Mouse (Mus musculus) cerebellum, postnatal 25 days (tissue): ENCODE results near the gene Mcf2l.

Experiments used
- DNase-seq, 2 experiments: peaks; one replicate each; pipeline ENCODE4 v3.0.0; 2021; ENCODE audit warnings: mixed read lengths in 2 of 2

Gene Mcf2l

GRCm38 (mm10) chr8:12996831-12997275 lies 123.2 kb downstream of the Mcf2l start:
- no peak for DNase-seq

DNA sequence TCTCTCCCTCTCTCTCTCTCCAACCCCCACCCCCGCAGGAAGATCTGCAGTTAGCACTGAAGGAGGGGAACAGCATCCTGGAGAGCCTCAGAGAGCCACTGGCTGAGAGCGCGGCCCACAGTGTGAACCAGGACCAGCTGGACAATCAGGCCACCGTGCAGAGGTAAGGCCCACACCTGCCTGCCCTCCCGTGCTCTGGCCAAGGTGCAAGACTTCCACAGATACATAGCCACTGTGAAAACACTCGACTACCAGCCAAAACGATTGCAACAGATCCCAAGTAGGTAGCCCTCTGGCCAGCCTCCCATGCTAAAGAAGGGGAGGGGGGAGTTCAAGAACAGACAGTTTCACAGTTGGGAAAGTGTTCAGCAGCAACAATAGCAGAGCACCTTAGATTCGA lies 124.7 kb downstream of the Mcf2l start:
- DNase-seq, result no peak

DNA sequence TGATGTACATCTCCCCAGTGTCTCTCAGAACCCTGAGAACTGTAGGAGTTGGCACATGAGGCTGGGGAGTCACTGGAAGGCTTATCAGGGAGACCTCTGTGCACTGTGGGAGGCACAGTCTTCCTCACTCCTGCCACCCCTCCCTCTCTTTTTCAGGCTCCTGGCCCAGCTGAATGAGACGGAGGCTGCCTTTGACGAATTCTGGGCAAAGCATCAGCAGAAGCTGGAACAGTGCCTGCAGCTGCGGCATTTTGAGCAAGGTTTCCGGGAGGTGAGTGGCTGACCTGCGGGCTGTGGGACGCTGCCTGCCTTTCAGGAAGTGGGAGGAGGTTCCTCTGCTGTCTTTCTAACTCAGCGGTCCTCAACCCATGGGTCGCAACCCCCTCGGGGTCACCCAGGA lies 126.2 kb downstream of the Mcf2l start:
- no peak for DNase-seq

GRCm38 (mm10) chr8:13007458-13007857 lies 133.9 kb downstream of the Mcf2l start:
- DNase-seq, result no peak

DNA sequence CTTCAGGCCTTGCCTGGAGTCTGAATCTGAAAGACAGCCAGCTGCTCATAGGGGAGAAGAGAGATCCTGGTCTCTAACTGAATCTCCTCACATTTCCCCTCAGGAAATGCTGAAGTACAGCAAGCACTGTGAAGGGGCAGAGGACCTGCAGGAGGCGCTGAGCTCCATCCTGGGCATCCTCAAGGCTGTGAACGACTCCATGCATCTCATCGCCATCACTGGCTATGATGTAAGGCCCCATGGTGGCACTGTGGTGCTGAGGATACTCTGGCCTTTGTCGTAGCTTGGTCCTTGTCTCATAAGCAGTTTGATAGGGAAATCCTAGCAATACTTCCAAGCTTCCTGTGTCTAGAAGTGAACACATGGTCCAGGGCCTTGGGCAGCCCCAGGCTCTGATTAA lies 136.7 kb downstream of the Mcf2l start:
- no peak for DNase-seq

- DNase-seq, result no peak
Measured at GRCm38 (mm10) chr8:13019560-13019959, 146.0 kb downstream of the Mcf2l start.

- DNase-seq, result peak in 1 of 2 experiments; percentile 6
Measured at GRCm38 (mm10) chr8:13021830-13022229, 148.2 kb downstream of the Mcf2l start.

GRCm38 (mm10) chr8:13025487-13026224 lies 152.1 kb downstream of the Mcf2l start, which contains the start of gene F7:
Gene F7 (plus strand): TSS chr8:13026034.
- no peak for DNase-seq

- DNase-seq, result no peak
Measured at GRCm38 (mm10) chr8:13027615-13028014, 154.0 kb downstream of the Mcf2l start.

DNA sequence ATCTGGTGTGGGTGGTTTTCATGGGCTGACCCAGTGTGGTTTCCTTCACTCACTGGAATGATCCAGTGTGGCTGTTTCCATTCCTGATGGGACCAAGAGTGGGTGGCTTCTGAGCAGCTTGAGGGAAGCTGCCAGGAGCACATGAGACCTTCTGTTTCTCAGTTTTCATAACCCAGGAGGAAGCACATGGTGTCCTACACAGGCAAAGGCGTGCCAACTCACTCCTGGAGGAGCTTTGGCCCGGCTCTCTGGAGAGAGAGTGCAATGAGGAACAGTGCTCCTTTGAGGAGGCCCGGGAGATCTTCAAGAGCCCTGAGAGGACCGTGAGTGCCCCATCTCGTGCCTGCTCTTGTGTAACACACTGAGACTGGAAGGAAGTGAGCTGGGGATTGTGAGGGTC lies 154.9 kb downstream of the Mcf2l start:
- DNase-seq, result peak; percentile 34 to 50

DNA sequence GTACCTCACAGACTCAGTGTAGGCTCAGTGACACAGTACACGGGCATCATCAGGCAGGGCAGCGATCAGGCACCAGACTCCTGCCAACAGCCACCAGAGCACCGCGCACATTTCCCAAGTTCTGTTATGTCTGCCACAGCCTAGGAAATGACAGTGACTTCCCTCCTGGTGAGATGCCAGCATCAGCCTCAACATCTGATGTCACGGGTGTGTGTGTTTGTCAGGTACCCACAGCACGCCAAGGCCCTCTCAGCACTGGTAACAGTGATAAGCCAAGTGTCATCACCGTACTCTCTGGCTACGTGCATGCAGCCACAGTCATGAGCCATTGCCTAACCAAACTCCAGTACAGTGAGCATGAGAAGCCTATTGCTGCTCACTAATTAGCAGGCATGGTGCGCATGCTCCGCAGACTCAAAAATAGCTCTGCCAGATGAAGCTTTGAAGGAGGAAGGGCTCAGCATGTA lies 162.8 kb downstream of the Mcf2l start:
- DNase-seq, result no peak

GRCm38 (mm10) chr8:13037015-13037414 lies 163.4 kb downstream of the Mcf2l start, which contains the start of gene F10:
Gene F10 (plus strand): TSS chr8:13037308.
- no peak for DNase-seq

DNA sequence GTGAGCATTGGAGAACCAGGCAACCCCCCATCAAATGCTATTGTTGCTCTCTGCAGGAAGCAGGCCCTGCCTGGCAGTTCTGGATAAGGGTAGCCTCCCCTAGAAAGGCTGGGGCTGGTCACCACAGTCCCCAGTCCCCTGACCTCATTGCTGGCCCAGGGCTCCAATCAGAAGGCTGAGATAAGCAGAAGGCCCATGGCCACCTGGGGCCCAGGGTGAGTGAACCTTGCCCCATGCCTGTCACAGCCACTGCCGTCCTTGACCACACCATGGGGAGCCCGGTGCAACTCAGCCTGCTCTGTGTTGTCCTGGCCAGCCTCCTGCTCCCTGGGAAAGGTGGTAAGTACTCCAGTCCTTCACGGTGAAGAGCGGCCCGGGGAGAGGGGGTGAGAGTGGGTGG lies 164.0 kb downstream of the Mcf2l start:
- DNase-seq, result no peak

- no peak for DNase-seq
Measured at GRCm38 (mm10) chr8:13039054-13039453, 165.4 kb downstream of the Mcf2l start.

DNA sequence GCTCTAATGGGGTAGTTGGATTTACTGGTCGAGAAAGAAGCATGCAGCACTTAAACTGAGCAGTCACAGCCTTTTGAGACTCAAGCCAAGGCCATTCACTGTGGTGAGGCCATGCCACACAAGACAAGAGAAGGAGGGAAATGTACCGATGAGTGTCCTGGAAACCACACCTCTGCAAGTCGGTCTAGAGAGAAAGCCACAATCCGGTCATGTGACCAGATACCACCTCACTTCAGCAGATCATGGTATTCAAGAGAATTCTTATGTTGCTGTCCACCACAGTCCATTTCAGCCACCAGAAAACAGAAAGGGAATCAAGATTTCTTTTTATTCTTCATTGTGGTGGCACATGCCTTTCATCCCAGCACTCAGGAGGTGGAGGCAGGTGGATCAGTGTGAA lies 167.9 kb downstream of the Mcf2l start:
- DNase-seq, result no peak

DNA sequence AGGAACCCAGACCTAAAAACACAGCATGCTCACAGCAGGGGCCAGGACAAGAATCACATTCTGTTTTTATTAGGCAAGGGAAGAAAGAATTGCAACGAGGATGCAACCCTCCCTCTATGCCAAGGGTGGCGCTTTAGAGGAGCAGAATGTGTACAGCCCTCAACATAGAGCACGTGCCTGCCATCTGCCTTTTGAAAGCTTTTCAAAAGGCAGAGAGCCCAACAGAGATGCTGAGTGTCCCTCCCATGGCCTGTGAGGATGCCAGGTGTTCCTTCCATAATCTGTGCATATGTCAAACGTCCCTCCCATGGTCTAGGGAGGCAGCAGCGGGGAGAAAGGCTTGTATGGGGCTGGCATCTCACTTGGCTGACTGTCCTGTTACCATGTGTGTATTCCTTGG lies 174.0 kb downstream of the Mcf2l start:
- DNase-seq, result no peak

- no peak for DNase-seq
Measured at GRCm38 (mm10) chr8:13050550-13050949, 176.9 kb downstream of the Mcf2l start.

- no peak for DNase-seq
Measured at GRCm38 (mm10) chr8:13057351-13057750, 183.7 kb downstream of the Mcf2l start.

- DNase-seq, result no peak
Measured at GRCm38 (mm10) chr8:13060441-13061150, 187.0 kb downstream of the Mcf2l start, which contains the start of gene Proz. Gene Proz (plus strand): TSS chr8:13060914.

DNA sequence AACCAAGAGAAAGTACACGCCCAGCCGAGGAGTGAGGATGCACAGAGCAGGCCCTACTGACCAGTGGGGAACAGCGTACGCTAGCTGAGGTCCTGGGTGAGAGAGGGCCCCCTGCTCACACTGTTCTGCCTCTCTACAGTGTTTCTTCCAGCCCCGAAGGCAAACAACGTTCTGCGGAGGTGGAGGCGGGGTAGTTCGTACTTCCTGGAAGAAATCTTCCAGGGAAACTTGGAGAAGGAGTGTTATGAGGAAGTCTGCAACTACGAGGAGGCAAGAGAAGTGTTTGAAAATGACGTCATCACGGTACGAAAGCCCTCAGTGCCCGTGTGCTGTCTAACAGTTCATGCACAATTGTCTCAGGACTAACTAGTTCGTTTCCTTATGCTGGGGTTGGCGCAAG lies 189.5 kb downstream of the Mcf2l start:
- DNase-seq, result no peak
